Mouse (Mus musculus) C2C12 (cell line): ENCODE measurements around the gene Slco3a1.

Experiments
- CTCF ChIP-seq: IDR thresholded peaks from one replicate; pipeline ENCODE4 v1.5.1; 2011; ENCODE audit not compliant: control insufficient read depth, insufficient read depth, insufficient read length
- MAX ChIP-seq: IDR thresholded peaks from one replicate; pipeline ENCODE4 v1.6.1; 2011; ENCODE audit warnings: mild to moderate bottlenecking, control low read depth
- USF1 ChIP-seq: IDR thresholded peaks from one replicate; pipeline ENCODE4 v1.6.1; 2011; ENCODE audit warnings: low read depth, mild to moderate bottlenecking, control low read depth, moderate library complexity

- TF ChIP-seq CTCF (no peak), USF1 (no peak), MAX (no peak)
These were observed 2.0 kb downstream of the Slco3a1 start for GRCm38 (mm10) chr7:74552546-74552945.
